Mouse (Mus musculus) E14TG2a.4 (cell line): ENCODE results near the gene Vps13d.

Source experiments
- CTCF ChIP-seq: conservative IDR thresholded peaks from 2 replicates; pipeline ENCODE4 v1.5.1; 2014; ENCODE audit warnings: low read length
- NANOG ChIP-seq: IDR thresholded peaks from 2 replicates; pipeline ENCODE4 v1.6.1; 2014; ENCODE audit warnings: borderline replicate concordance, low read length, mixed read lengths
- POU5F1 ChIP-seq: IDR thresholded peaks from 2 replicates; pipeline ENCODE4 v1.6.1; 2014; ENCODE audit warnings: low read length, borderline replicate concordance

GRCm38 (mm10) chr4:144956293-144956692 lies 238.5 kb downstream of the Vps13d start:
- TF ChIP-seq CTCF (no peak), NANOG (no peak), POU5F1 (no peak)
